Mouse (Mus musculus): ENCODE measurements around the gene Plpp6. TPM values are rescaled to one million over a fixed set of nuclear protein-coding genes. Genes with fewer than 3 reads are reported as not detected.

The Plpp6 gene
- polyA plus RNA-seq, 1 experiment from 2014 or later = 6.4 TPM

DNA sequence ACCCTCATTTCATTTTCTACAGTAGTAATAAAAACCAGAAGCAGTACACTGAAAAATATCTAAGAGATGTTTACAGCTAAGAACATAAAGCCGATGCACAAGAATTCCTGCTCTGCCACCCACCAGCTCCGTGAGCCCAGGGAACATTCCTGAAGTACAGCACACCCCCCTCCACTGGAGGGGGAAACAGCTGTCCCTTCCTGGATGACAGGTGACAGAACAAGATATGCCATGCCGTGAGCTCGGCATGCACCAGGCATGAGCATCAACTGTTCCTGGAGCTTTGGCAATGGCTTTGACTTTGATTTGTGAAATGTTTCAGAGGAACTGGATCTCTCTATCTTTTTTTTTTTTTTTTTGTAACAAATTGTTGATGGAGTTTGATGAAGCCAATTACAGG is 17.0 kb upstream of the Plpp6 start:
- Histone ChIP-seq H3K4me1 (peaks cover 22% of the 10 kb centered on the region), H3K27ac (replicated peaks) (peak overlapping the region; percentile 67), H3K4me3 (no peak overlapping the region), H3K9me3 (no peaks in the 10 kb centered on the region), H3K27me3 (replicated peaks) (no peaks in the 10 kb centered on the region), H3K4me2 (no peak overlapping the region), H3K36me3 (no peaks in the 10 kb centered on the region), H3K9ac (no peak overlapping the region)
- WGBS = 10% methylated on average over 4 of the region's 4 CpGs
- no peak for ATAC-seq (ENCODE audit: extremely low read depth, insufficient number of reproducible peaks, low FRiP score, low TSS enrichment)

DNA sequence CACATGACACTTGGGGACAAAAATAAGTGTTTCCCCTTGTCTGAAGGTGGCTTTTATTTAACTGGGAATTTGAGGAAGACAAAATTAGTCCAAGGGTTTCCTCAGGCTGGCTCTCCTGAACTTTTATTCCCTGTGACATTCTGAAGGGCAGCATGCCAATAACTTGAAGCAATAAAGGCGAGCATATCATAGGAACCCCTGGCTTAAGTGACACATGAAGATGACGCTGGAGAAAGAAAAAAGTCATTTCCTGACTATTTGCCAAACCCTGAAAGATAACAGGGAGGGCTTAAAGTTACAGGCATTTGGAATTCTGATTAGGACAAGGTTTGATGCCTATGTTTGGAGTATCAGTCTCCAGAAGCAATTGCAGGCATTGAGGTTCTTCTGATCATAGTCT is 16.4 kb upstream of the Plpp6 start:
- Histone ChIP-seq H3K4me3 (no peak overlapping the region), H3K9ac (no peak overlapping the region), H3K4me1 (peaks cover 20% of the 10 kb centered on the region), H3K27me3 (replicated peaks) (no peaks in the 10 kb centered on the region), H3K27ac (replicated peaks) (peak overlapping the region; percentile 67), H3K36me3 (no peaks in the 10 kb centered on the region), H3K9me3 (no peaks in the 10 kb centered on the region), H3K4me2 (no peak overlapping the region)
- 19% methylated on average over 2 of the region's 2 CpGs for WGBS
- no peak for ATAC-seq (ENCODE audit: extremely low read depth, insufficient number of reproducible peaks, low FRiP score, low TSS enrichment)

DNA sequence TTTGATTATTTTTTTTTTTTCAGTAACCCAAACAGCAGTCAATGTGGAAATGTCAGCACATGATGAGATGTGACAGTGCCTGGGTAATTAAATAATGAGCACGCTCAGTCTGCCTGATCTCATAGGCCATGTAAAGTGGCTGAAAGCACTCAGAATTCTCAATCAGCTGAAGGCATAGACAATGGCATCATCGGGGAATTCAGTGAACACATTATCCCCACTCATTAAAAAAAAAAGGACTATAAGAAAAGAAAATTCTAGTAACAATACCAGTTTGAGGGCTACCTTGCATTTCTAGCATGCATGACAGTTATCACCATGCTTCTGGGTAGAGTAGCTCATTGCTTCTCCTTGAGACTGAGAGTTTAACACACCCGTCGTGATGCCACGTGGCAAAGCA is 12.5 kb upstream of the Plpp6 start:
- no peak overlapping the region for H3K9ac ChIP-seq
- H3K4me1 ChIP-seq = peaks cover 17% of the 10 kb centered on the region
- H3K4me3 ChIP-seq = no peak overlapping the region
- H3K27me3 ChIP-seq (replicated peaks) = no peaks in the 10 kb centered on the region
- no peaks in the 10 kb centered on the region for H3K36me3 ChIP-seq
- H3K9me3 ChIP-seq = no peaks in the 10 kb centered on the region
- H3K4me2 ChIP-seq = no peak overlapping the region
- WGBS = 72% methylated on average over 5 of the region's 5 CpGs
- H3K27ac ChIP-seq (replicated peaks) = no peak overlapping the region
- ATAC-seq (ENCODE audit: extremely low read depth, insufficient number of reproducible peaks, low FRiP score, low TSS enrichment) = no peak

DNA sequence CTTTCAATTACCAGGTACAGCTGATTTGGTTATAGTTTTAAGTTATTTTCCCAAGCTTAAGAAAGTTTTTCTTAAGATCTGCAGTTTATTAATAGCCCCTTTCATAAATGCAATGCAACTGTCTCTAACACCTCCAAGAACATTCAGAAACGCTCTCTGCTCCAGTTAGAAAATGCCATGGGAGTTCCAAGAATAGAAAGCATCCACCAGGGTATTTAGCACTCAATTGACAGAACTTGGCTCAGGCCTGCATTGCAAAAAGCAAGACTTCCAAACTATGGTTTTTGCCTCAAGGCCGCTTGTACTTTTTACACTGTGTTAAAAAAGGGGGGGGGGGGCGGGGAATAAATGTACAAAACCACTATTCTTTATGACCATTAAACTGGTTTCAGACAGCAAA is 640 bp upstream of the Plpp6 start:
- H3K4me3 ChIP-seq = peak overlapping the region; percentile 91
- peak overlapping the region; percentile 83 for H3K27ac ChIP-seq (replicated peaks)
- 36% methylated on average over 3 of the region's 3 CpGs for WGBS
- no peaks in the 10 kb centered on the region for H3K27me3 ChIP-seq (replicated peaks)
- 0 out of 2 replicates have a peak, but pooled peaks cover 3% of the 10 kb centered on the region for H3K36me3 ChIP-seq
- peaks cover 45% of the 10 kb centered on the region for H3K4me1 ChIP-seq
- peak overlapping the region; percentile 94 for H3K9ac ChIP-seq
- ATAC-seq (ENCODE audit: extremely low read depth, insufficient number of reproducible peaks, low FRiP score, low TSS enrichment) = no peak
- no peaks in the 10 kb centered on the region for H3K9me3 ChIP-seq
- H3K4me2 ChIP-seq = peak overlapping the region; percentile 82

DNA sequence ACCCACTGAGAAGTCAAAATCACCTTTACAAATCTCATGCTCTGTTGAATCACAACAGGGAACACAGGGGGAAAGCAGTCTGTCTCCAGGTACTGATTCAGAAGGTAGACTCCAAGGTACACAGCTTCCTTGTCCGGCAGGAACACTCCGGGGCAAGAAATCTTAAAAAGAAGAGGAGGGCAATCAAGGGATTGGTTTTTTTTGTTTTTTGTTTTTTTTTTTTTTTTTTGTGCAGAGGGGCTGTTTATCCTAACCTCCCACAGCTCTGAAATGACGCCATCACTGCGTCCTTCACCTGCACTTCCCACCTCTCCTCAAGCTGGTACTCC is 276 bp upstream of the Plpp6 start:
- ATAC-seq (ENCODE audit: extremely low read depth, insufficient number of reproducible peaks, low FRiP score, low TSS enrichment) = no peak
- H3K9ac ChIP-seq = peak overlapping the region; percentile 94
- H3K4me1 ChIP-seq = peaks cover 45% of the 10 kb centered on the region
- H3K36me3 ChIP-seq = 0 out of 2 replicates have a peak, but pooled peaks cover 3% of the 10 kb centered on the region
- H3K4me2 ChIP-seq = peak overlapping the region; percentile 82
- H3K9me3 ChIP-seq = no peaks in the 10 kb centered on the region
- H3K27ac ChIP-seq (replicated peaks) = peak overlapping the region; percentile 83
- WGBS = 6% methylated on average over 4 of the region's 4 CpGs
- peak overlapping the region; percentile 91 for H3K4me3 ChIP-seq
- no peaks in the 10 kb centered on the region for H3K27me3 ChIP-seq (replicated peaks)

DNA sequence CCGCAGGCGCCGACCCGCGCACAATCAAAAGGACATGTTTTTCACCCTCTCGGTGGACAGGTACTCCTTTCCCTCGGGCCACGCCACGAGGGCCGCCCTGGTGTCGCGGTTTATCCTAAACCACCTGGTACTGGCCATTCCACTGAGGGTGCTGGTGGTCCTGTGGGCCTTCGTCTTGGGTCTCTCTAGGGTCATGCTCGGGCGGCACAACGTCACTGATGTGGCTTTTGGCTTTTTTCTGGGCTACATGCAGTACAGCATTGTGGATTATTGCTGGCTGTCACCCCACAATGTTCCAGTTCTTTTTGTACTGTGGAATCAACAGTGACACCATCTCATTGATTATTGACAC is 775 bp downstream of the Plpp6 start:
- peak overlapping the region; percentile 82 for H3K4me2 ChIP-seq
- 8% methylated on average over 16 of the region's 16 CpGs for WGBS
- H3K9me3 ChIP-seq = no peaks in the 10 kb centered on the region
- H3K9ac ChIP-seq = peak overlapping the region; percentile 94
- peak overlapping the region; percentile 83 for H3K27ac ChIP-seq (replicated peaks)
- 0 out of 2 replicates have a peak, but pooled peaks cover 3% of the 10 kb centered on the region for H3K36me3 ChIP-seq
- H3K27me3 ChIP-seq (replicated peaks) = no peaks in the 10 kb centered on the region
- H3K4me1 ChIP-seq = peaks cover 45% of the 10 kb centered on the region
- ATAC-seq (ENCODE audit: extremely low read depth, insufficient number of reproducible peaks, low FRiP score, low TSS enrichment) = peak; percentile 51; the same call in 1 of the 2 replicates
- peak overlapping the region; percentile 91 for H3K4me3 ChIP-seq

DNA sequence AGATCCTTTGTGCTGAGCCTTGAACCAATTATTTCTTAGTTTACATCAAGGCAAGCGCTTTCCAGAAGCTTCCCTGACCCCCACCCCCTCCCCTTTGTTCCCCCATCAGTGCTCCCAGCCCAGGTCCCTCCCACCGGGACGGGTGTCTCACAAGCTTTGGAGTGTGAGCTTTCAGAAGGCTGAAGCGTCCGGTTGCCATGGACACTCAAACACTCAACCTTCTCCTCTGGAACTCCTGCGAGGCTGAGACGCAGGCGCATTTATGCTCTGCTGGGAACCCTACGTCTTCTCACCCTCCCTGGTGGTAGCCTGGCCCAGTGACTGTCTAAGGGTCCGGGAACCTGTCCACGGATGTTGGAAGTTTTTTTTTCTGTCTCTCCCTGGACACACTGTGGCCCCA is 3.9 kb downstream of the Plpp6 start, which contains the start of gene 4430402I18Rik:
Gene 4430402I18Rik (minus strand): TSS at position 149 of the 400 bp plus-strand sequence.
- Histone ChIP-seq H3K27ac (replicated peaks) (no peak within 1 kb of the TSS), H3K4me1 (peaks cover 38% of the 10 kb centered on the region), H3K36me3 (0 out of 2 replicates have a peak, but pooled peaks cover 3% of the 10 kb centered on the region), H3K4me2 (peak within 1 kb of the TSS; percentile 38; the same call in 1 of the 2 replicates), H3K4me3 (no peak within 1 kb of the TSS), H3K9ac (no peak within 1 kb of the TSS), H3K27me3 (replicated peaks) (no peaks in the 10 kb centered on the region), H3K9me3 (no peaks in the 10 kb centered on the region)
- 8% methylated on average over 11 of the region's 11 CpGs for WGBS
- ATAC-seq (ENCODE audit: extremely low read depth, insufficient number of reproducible peaks, low FRiP score, low TSS enrichment) = no peak

DNA sequence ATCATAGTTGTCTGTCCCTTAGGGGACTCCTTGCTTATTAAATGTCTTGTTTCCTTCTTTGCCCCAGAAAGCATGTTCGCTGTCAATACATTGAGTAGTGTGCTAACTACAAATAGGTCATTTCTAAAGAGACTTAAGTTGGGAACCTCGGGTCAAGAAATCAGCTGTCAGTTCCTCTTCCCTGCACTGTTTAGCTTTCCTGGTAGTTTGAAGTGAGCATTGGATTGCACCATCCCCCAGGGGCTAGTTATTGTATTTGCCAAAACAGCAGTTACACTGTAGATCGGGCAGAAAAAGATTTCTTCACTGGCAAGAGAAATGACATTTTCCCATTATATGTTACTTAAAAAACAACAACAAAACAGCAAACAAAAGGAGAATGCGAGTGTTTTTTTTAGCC is 4.4 kb downstream of the Plpp6 start:
- Histone ChIP-seq H3K27me3 (replicated peaks) (no peaks in the 10 kb centered on the region), H3K27ac (replicated peaks) (no peak overlapping the region), H3K9ac (no peak overlapping the region), H3K4me1 (peaks cover 36% of the 10 kb centered on the region), H3K9me3 (no peaks in the 10 kb centered on the region), H3K36me3 (0 out of 2 replicates have a peak, but pooled peaks cover 3% of the 10 kb centered on the region), H3K4me2 (no peak overlapping the region), H3K4me3 (no peak overlapping the region)
- 72% methylated on average over 4 of the region's 4 CpGs for WGBS
- ATAC-seq (ENCODE audit: extremely low read depth, insufficient number of reproducible peaks, low FRiP score, low TSS enrichment) = no peak

DNA sequence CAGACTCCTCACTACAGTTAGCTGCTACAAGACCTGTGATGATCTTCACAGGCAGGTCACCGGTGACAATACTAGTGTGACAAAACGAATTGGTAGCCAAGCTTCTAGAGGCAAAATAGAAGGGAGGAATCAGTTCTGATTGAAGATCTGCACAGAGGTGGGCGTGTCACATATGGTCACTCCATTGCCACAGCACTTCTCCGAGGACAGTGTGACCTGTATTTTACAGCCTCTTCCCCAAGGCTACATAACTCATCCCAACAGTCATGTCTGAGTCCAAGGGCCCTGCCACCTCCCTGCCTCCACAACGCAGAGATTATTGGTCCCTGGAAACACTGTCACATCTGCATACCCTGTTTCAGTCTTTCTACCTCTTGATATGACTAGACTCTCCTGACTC is 5.5 kb downstream of the Plpp6 start:
- no peak overlapping the region for H3K4me2 ChIP-seq
- WGBS = 81% methylated on average over 5 of the region's 5 CpGs
- no peak overlapping the region for H3K27ac ChIP-seq (replicated peaks)
- H3K27me3 ChIP-seq (replicated peaks) = no peaks in the 10 kb centered on the region
- no peak overlapping the region for H3K9ac ChIP-seq
- no peaks in the 10 kb centered on the region for H3K9me3 ChIP-seq
- H3K36me3 ChIP-seq = 0 out of 2 replicates have a peak, but pooled peaks cover 3% of the 10 kb centered on the region
- no peak for ATAC-seq (ENCODE audit: extremely low read depth, insufficient number of reproducible peaks, low FRiP score, low TSS enrichment)
- peaks cover 32% of the 10 kb centered on the region for H3K4me1 ChIP-seq
- no peak overlapping the region for H3K4me3 ChIP-seq

DNA sequence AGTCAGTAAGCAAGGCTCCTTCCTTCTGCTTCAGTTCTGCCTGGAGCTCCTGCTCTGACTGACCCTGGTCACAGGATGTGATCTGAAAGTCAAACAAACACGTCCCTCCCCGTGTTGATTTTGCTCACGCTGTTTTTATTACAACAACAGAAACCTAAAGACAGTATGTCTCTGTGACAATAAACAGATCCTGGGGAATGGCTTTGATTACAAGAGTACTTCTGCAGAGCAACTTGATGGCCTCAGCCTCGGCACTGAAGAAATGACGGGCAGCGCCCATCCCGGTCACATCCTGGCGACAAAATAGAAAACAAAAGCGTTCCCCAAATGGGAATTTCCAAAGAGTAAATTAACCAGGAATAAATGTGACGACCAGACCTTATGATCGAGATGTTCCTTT is 6.5 kb downstream of the Plpp6 start:
- H3K9ac ChIP-seq = no peak overlapping the region
- 53% methylated on average over 11 of the region's 11 CpGs for WGBS
- peaks cover 10% of the 10 kb centered on the region for H3K27me3 ChIP-seq (replicated peaks)
- H3K4me2 ChIP-seq = no peak overlapping the region
- 0 out of 2 replicates have a peak, but pooled peaks cover 3% of the 10 kb centered on the region for H3K36me3 ChIP-seq
- H3K27ac ChIP-seq (replicated peaks) = no peak overlapping the region
- ATAC-seq (ENCODE audit: extremely low read depth, insufficient number of reproducible peaks, low FRiP score, low TSS enrichment) = no peak
- no peak overlapping the region for H3K4me3 ChIP-seq
- H3K9me3 ChIP-seq = no peaks in the 10 kb centered on the region
- peaks cover 22% of the 10 kb centered on the region for H3K4me1 ChIP-seq

DNA sequence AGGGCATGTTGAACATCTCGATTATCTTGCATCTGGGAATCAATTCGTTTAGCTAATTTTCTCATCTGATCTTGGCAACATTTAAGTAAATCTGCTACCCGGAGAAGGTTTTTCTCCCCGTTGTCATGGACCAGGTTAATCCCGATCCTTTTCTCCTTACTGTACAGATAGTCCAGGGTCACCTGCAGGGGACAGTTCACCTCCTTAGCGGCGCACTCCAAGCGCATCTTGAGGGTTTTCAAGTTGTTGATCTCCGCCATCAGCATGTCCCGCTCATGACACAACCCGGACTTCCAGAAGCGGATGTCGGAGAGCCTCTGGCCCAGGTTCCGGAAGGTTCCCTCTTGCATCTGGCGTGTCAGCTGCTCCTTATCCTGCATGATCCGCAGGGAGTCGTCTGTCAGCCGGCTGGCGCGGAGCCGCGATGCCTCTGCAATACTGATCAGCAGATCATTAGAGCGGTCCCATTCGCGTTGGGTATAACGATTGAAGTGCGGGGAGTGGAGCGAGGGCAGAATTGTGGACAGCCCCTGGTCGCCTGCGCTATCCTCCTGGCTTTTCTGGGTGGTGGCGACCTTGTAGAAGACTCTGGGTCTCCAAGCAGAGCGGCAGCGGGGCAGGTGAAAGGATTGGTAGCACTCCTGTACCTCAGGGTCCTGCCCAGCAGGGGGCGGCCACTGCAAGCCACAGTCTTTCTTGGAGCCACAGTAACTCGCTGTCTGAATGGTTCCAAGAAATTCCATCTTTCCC is 11.3 kb downstream of the Plpp6 start:
- ATAC-seq (ENCODE audit: extremely low read depth, insufficient number of reproducible peaks, low FRiP score, low TSS enrichment) = no peak
- H3K27me3 ChIP-seq (replicated peaks) = peaks cover 11% of the 10 kb centered on the region
- no peaks in the 10 kb centered on the region for H3K9me3 ChIP-seq
- H3K4me2 ChIP-seq = peak overlapping the region; percentile 84
- H3K4me3 ChIP-seq = peak overlapping the region; percentile 53
- H3K27ac ChIP-seq (replicated peaks) = no peak overlapping the region
- peaks cover 2% of the 10 kb centered on the region; the same call in 1 of the 2 replicates for H3K4me1 ChIP-seq
- H3K36me3 ChIP-seq = no peaks in the 10 kb centered on the region
- H3K9ac ChIP-seq = peak overlapping the region; percentile 78
- WGBS = 13% methylated on average over 35 of the region's 35 CpGs

DNA sequence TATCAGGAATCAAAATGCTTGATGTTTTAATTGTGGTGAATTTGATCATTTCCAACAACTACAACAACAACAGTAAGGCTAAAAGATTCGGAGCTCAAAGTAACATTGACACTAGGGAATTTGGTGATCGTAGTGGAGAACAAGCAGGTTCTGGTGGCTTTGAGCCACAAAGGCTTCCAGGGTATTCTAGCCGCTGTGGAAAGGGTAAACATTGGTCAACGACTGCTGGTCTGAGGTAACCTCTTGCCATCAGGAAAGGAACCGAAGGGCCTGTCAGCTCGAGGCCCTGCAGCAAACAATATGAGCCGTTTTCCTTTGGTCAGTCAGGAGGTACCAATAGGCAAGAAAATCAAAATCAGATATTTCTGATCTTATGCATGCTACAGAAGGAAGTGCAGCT is 18.9 kb downstream of the Plpp6 start:
- ATAC-seq (ENCODE audit: extremely low read depth, insufficient number of reproducible peaks, low FRiP score, low TSS enrichment) = no peak
- no peak overlapping the region for H3K27ac ChIP-seq (replicated peaks)
- H3K4me2 ChIP-seq = no peak overlapping the region
- H3K9me3 ChIP-seq = no peaks in the 10 kb centered on the region
- H3K9ac ChIP-seq = no peak overlapping the region
- 72% methylated on average over 7 of the region's 7 CpGs for WGBS
- H3K36me3 ChIP-seq = no peaks in the 10 kb centered on the region
- H3K4me3 ChIP-seq = no peak overlapping the region
- 0 out of 2 replicates have a peak, but pooled peaks cover 5% of the 10 kb centered on the region for H3K27me3 ChIP-seq (replicated peaks)
- no peaks in the 10 kb centered on the region for H3K4me1 ChIP-seq
